Mouse (Mus musculus): ENCODE measurements at regions not wholly inside any gene's neighbourhood (a gene's known extent, or its start where the extent isn't known, plus 50 kb on each side); places are given as distances from the start of the nearest gene placed in this dataset.

DNA sequence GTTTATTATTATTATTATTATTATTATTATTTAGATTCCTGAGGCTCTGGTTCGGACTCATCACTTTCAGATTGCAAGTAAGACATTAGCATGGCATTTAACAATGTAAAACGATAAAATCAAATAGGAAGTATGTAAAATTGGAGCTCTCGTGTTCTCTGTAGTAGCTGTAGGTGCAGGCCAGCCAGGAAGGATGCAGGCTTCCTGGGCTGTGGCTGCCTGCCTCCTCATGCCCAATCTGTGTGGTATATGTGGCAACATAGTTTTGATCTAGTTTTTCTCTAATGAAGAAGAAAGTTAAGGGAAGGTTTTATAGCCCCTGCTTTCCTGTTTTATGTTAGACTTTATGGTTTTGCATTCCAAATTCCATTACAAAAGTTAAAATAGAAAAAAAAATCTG lies 275.6 kb downstream of the Ankrd50 start:
- TF ChIP-seq CTCF (IDR thresholded peaks at IDR 0.05; ENCODE audit: insufficient read depth, low read length) = no peak
- TF ChIP-seq POLR2A (IDR thresholded peaks at IDR 0.05; ENCODE audit: borderline replicate concordance, extremely low read depth, low read depth, low read length) = no peak

All from lung, adult 2 months (tissue).